Mouse (Mus musculus): ENCODE results near the gene Pla2g6. TPM values are rescaled to one million over a fixed set of nuclear protein-coding genes. Genes with fewer than 3 reads are reported as not detected.
A peak's percentile ranks its signal among the peaks of the same experiment; 100 is the strongest.

The Pla2g6 gene
- polyA plus RNA-seq, 1 experiment, result 7.4 TPM

GRCm38 (mm10) chr15:79303725-79304124, 24.5 kb downstream of the Pla2g6 start:
- Histone ChIP-seq H3K4me3 (ENCODE audit: insufficient read depth, low read length) (no peak overlapping the region), H3K4me1 (ENCODE audit: control insufficient read depth, insufficient read depth, low read length) (peaks cover 9% of the 10 kb centered on the region), H3K27ac (ENCODE audit: insufficient read depth, low read length) (no peak overlapping the region)
- TF ChIP-seq CTCF (IDR thresholded peaks at IDR 0.05; ENCODE audit: borderline replicate concordance, insufficient read depth, low read length), result no peak
- TF ChIP-seq POLR2A (IDR thresholded peaks at IDR 0.05; ENCODE audit: low read depth, low read length), result no peak

GRCm38 (mm10) chr15:79299563-79300155, 28.5 kb downstream of the Pla2g6 start:
- peak overlapping the region; percentile 12; the same call in 1 of the 2 replicates for H3K27ac ChIP-seq (ENCODE audit: insufficient read depth, low read length)
- H3K4me3 ChIP-seq (ENCODE audit: insufficient read depth, low read length), result no peak overlapping the region
- no peak for TF ChIP-seq CTCF (IDR thresholded peaks at IDR 0.05; ENCODE audit: borderline replicate concordance, insufficient read depth, low read length)
- TF ChIP-seq POLR2A (IDR thresholded peaks at IDR 0.05; ENCODE audit: low read depth, low read length), result no peak
- H3K4me1 ChIP-seq (ENCODE audit: control insufficient read depth, insufficient read depth, low read length), result peaks cover 9% of the 10 kb centered on the region

GRCm38 (mm10) chr15:79298553-79298952, 29.6 kb downstream of the Pla2g6 start:
- Histone ChIP-seq H3K4me3 (ENCODE audit: insufficient read depth, low read length) (no peak overlapping the region), H3K27ac (ENCODE audit: insufficient read depth, low read length) (no peak overlapping the region), H3K4me1 (ENCODE audit: control insufficient read depth, insufficient read depth, low read length) (peaks cover 9% of the 10 kb centered on the region)
- TF ChIP-seq POLR2A (IDR thresholded peaks at IDR 0.05; ENCODE audit: low read depth, low read length), result no peak
- TF ChIP-seq CTCF (IDR thresholded peaks at IDR 0.05; ENCODE audit: borderline replicate concordance, insufficient read depth, low read length), result no peak

GRCm38 (mm10) chr15:79292779-79293178, 35.4 kb downstream of the Pla2g6 start:
- TF ChIP-seq POLR2A (IDR thresholded peaks at IDR 0.05; ENCODE audit: low read depth, low read length), result no peak
- no peak for TF ChIP-seq CTCF (IDR thresholded peaks at IDR 0.05; ENCODE audit: borderline replicate concordance, insufficient read depth, low read length)
- H3K27ac ChIP-seq (ENCODE audit: insufficient read depth, low read length), result no peak overlapping the region
- no peak overlapping the region for H3K4me3 ChIP-seq (ENCODE audit: insufficient read depth, low read length)
- no peaks in the 10 kb centered on the region for H3K4me1 ChIP-seq (ENCODE audit: control insufficient read depth, insufficient read depth, low read length)

GRCm38 (mm10) chr15:79290340-79290739, 37.9 kb downstream of the Pla2g6 start:
- no peak overlapping the region for H3K4me3 ChIP-seq (ENCODE audit: insufficient read depth, low read length)
- H3K27ac ChIP-seq (ENCODE audit: insufficient read depth, low read length), result no peak overlapping the region
- no peak for TF ChIP-seq CTCF (IDR thresholded peaks at IDR 0.05; ENCODE audit: borderline replicate concordance, insufficient read depth, low read length)
- no peak for TF ChIP-seq POLR2A (IDR thresholded peaks at IDR 0.05; ENCODE audit: low read depth, low read length)
- H3K4me1 ChIP-seq (ENCODE audit: control insufficient read depth, insufficient read depth, low read length), result no peaks in the 10 kb centered on the region

GRCm38 (mm10) chr15:79289441-79289840, 38.7 kb downstream of the Pla2g6 start:
- no peak overlapping the region for H3K27ac ChIP-seq (ENCODE audit: insufficient read depth, low read length)
- no peaks in the 10 kb centered on the region for H3K4me1 ChIP-seq (ENCODE audit: control insufficient read depth, insufficient read depth, low read length)
- no peak for TF ChIP-seq POLR2A (IDR thresholded peaks at IDR 0.05; ENCODE audit: low read depth, low read length)
- H3K4me3 ChIP-seq (ENCODE audit: insufficient read depth, low read length), result no peak overlapping the region

- no peaks in the 10 kb centered on the region for H3K4me1 ChIP-seq (ENCODE audit: control insufficient read depth, insufficient read depth, low read length)
- TF ChIP-seq POLR2A (IDR thresholded peaks at IDR 0.05; ENCODE audit: low read depth, low read length), result no peak
- no peak for TF ChIP-seq CTCF (IDR thresholded peaks at IDR 0.05; ENCODE audit: borderline replicate concordance, insufficient read depth, low read length)
- H3K4me3 ChIP-seq (ENCODE audit: insufficient read depth, low read length), result no peak overlapping the region
- no peak overlapping the region for H3K27ac ChIP-seq (ENCODE audit: insufficient read depth, low read length)
Observed at GRCm38 (mm10) chr15:79288387-79288786, 39.8 kb downstream of the Pla2g6 start.

GRCm38 (mm10) chr15:79287091-79287490, 41.1 kb downstream of the Pla2g6 start:
- Histone ChIP-seq H3K27ac (ENCODE audit: insufficient read depth, low read length) (no peak overlapping the region), H3K4me3 (ENCODE audit: insufficient read depth, low read length) (no peak overlapping the region), H3K4me1 (ENCODE audit: control insufficient read depth, insufficient read depth, low read length) (no peaks in the 10 kb centered on the region)
- no peak for TF ChIP-seq POLR2A (IDR thresholded peaks at IDR 0.05; ENCODE audit: low read depth, low read length)
- no peak for TF ChIP-seq CTCF (IDR thresholded peaks at IDR 0.05; ENCODE audit: borderline replicate concordance, insufficient read depth, low read length)

GRCm38 (mm10) chr15:79286141-79286540, 42.0 kb downstream of the Pla2g6 start:
- TF ChIP-seq CTCF (IDR thresholded peaks at IDR 0.05; ENCODE audit: borderline replicate concordance, insufficient read depth, low read length), result no peak
- no peak for TF ChIP-seq POLR2A (IDR thresholded peaks at IDR 0.05; ENCODE audit: low read depth, low read length)

GRCm38 (mm10) chr15:79285399-79285798, 42.8 kb downstream of the Pla2g6 start, which contains the start of gene Baiap2l2:
Gene Baiap2l2, minus strand, starts transcription at chr15:79285537.
- Histone ChIP-seq H3K4me1 (ENCODE audit: control insufficient read depth, insufficient read depth, low read length) (no peaks in the 10 kb centered on the region), H3K4me3 (ENCODE audit: insufficient read depth, low read length) (no peak within 1 kb of the TSS), H3K27ac (ENCODE audit: insufficient read depth, low read length) (no peak within 1 kb of the TSS)
- TF ChIP-seq POLR2A (IDR thresholded peaks at IDR 0.05; ENCODE audit: low read depth, low read length) (no peak), CTCF (IDR thresholded peaks at IDR 0.05; ENCODE audit: borderline replicate concordance, insufficient read depth, low read length) (no peak)

More at GRCm38 (mm10) chr15:79286141-79286540, 42.0 kb downstream of the Pla2g6 start:
- Histone ChIP-seq H3K27ac (ENCODE audit: insufficient read depth, low read length) (no peak overlapping the region), H3K4me3 (ENCODE audit: insufficient read depth, low read length) (no peak overlapping the region), H3K4me1 (ENCODE audit: control insufficient read depth, insufficient read depth, low read length) (no peaks in the 10 kb centered on the region)

Data from embryonic fibroblast, embryonic 13.5 days (primary cell).